Mouse (Mus musculus) forebrain, embryonic 11.5 days (tissue): Measurements from ENCODE around the gene Nipal4. TPM values are rescaled to one million over a fixed set of nuclear protein-coding genes. Genes with fewer than 3 reads are reported as not detected.

Experiments used
- ATAC-seq: fragments of 200-750 bp; cut with Nextera tagmentation; replicated peaks from 2 replicates; pipeline ENCODE4 v1.8.0; 2017; ENCODE audit warnings: moderate TSS enrichment; ENCODE audit not compliant: low FRiP score
- DNase-seq: peaks from one replicate; pipeline ENCODE4 v3.0.0-alpha.2; 2017; ENCODE audit warnings: low spot score
- H3K27ac ChIP-seq: fragments of 300-500 bp; sonication (generic); 2 replicates; pipeline ENCODE4 v1.5.1; 2014; ENCODE audit warnings: low read depth, low read length
- H3K27me3 ChIP-seq: fragments of 300-500 bp; sonication (generic); 2 replicates; pipeline ENCODE4 v1.6.1; 2014; ENCODE audit warnings: mild to moderate bottlenecking, low read length, mixed read lengths; ENCODE audit not compliant: control insufficient read depth, insufficient read depth
- H3K36me3 ChIP-seq: fragments of 300-500 bp; sonication (generic); 2 replicates; pipeline ENCODE4 v1.6.1; 2014; ENCODE audit warnings: mild to moderate bottlenecking, low read length, moderate library complexity, mixed read lengths; ENCODE audit not compliant: control insufficient read depth, insufficient read depth
- H3K4me1 ChIP-seq: fragments of 300-500 bp; sonication (generic); replicated peaks from 2 replicates; pipeline ENCODE4 v1.6.1; 2014; ENCODE audit warnings: low read length, mixed read lengths; ENCODE audit not compliant: control insufficient read depth, insufficient read depth
- H3K4me2 ChIP-seq: fragments of 300-500 bp; sonication (generic); 2 replicates; pipeline ENCODE4 v1.6.1; 2014; ENCODE audit warnings: low read depth, mild to moderate bottlenecking, low read length, moderate library complexity, mixed read lengths; ENCODE audit not compliant: severe bottlenecking
- H3K4me3 ChIP-seq: fragments of 300-500 bp; sonication (generic); 2 replicates; pipeline ENCODE4 v1.5.1; 2014; ENCODE audit warnings: low read depth, low read length
- H3K9ac ChIP-seq: fragments of 300-500 bp; sonication (generic); 2 replicates; pipeline ENCODE4 v1.6.1; 2014; ENCODE audit warnings: low read length
- H3K9me3 ChIP-seq: fragments of 300-500 bp; sonication (generic); 2 replicates; pipeline ENCODE4 v1.6.1; 2016; ENCODE audit warnings: low read length, mixed read lengths; ENCODE audit not compliant: control insufficient read depth
- WGBS: fragments of 180-500 bp; shearing (Covaris S2); extraction: QIAGEN DNeasy Blood & Tissue Kit; methylation state at CpG from one replicate; pipeline ENCODE4 v1.1.7; 2014; 5-methylcytosine and 5-hydroxymethylcytosine counted together
- polyA plus RNA-seq: library from polyadenylated mRNA; unstranded; fragments of >200 nt; fragmentation: Nextera tagmentation; extraction: Ambion mirVana; gene quantifications from 2 replicates; pipeline ENCODE4 v1.2.1, GENCODE M21; 2014

Gene Nipal4
- polyA plus RNA-seq, 1 experiment from 2014 or later: 1.6 TPM

- Histone ChIP-seq H3K9me3 (no peaks in the 10 kb centered on the region), H3K27me3 (no peaks in the 10 kb centered on the region), H3K9ac (no peak overlapping the region), H3K4me1 (no peaks in the 10 kb centered on the region), H3K4me2 (no peak overlapping the region), H3K27ac (no peak overlapping the region), H3K36me3 (no peaks in the 10 kb centered on the region), H3K4me3 (no peak overlapping the region)
- DNase-seq (no peak), ATAC-seq (no peak)
- 81% methylated on average over 10 of the region's 10 CpGs for WGBS
Observed at GRCm38 (mm10) chr11:46177246-46178043, 11.1 kb upstream of the Nipal4 start.

- ATAC-seq: no peak
- Histone ChIP-seq H3K36me3 (no peaks in the 10 kb centered on the region), H3K9ac (no peak overlapping the region), H3K27me3 (no peaks in the 10 kb centered on the region), H3K9me3 (no peaks in the 10 kb centered on the region), H3K4me3 (no peak overlapping the region), H3K4me1 (no peaks in the 10 kb centered on the region), H3K27ac (no peak overlapping the region), H3K4me2 (no peak overlapping the region)
- 93% methylated on average over 6 of the region's 6 CpGs for WGBS
- DNase-seq: no peak
Observed at GRCm38 (mm10) chr11:46176155-46176554, 9.8 kb upstream of the Nipal4 start.

GRCm38 (mm10) chr11:46172128-46172527 lies 5.8 kb upstream of the Nipal4 start:
- H3K36me3 ChIP-seq: no peaks in the 10 kb centered on the region
- 93% methylated on average over 9 of the region's 9 CpGs for WGBS
- H3K4me3 ChIP-seq: no peak overlapping the region
- no peak overlapping the region for H3K9ac ChIP-seq
- H3K27me3 ChIP-seq: no peaks in the 10 kb centered on the region
- no peaks in the 10 kb centered on the region for H3K9me3 ChIP-seq
- H3K27ac ChIP-seq: no peak overlapping the region
- DNase-seq: no peak
- no peak overlapping the region for H3K4me2 ChIP-seq
- ATAC-seq: no peak
- H3K4me1 ChIP-seq: no peaks in the 10 kb centered on the region

GRCm38 (mm10) chr11:46169908-46170307 lies 3.6 kb upstream of the Nipal4 start:
- ATAC-seq: no peak
- Histone ChIP-seq H3K4me2 (no peak overlapping the region), H3K9ac (no peak overlapping the region), H3K4me1 (0 out of 2 replicates have a peak, but pooled peaks cover 3% of the 10 kb centered on the region), H3K27me3 (peaks cover 4% of the 10 kb centered on the region; the same call in 1 of the 2 replicates), H3K27ac (no peak overlapping the region), H3K36me3 (no peaks in the 10 kb centered on the region), H3K9me3 (no peaks in the 10 kb centered on the region), H3K4me3 (no peak overlapping the region)
- DNase-seq: no peak
- 30% methylated on average over 3 of the region's 3 CpGs for WGBS

- Histone ChIP-seq H3K9ac (no peak overlapping the region), H3K9me3 (no peaks in the 10 kb centered on the region), H3K4me2 (no peak overlapping the region), H3K4me3 (no peak overlapping the region), H3K27me3 (peaks cover 4% of the 10 kb centered on the region; the same call in 1 of the 2 replicates), H3K4me1 (0 out of 2 replicates have a peak, but pooled peaks cover 3% of the 10 kb centered on the region), H3K36me3 (no peaks in the 10 kb centered on the region), H3K27ac (no peak overlapping the region)
- DNase-seq (no peak), ATAC-seq (no peak)
- WGBS: 91% methylated on average over 7 of the region's 7 CpGs
Observed at GRCm38 (mm10) chr11:46168506-46168905, 2.2 kb upstream of the Nipal4 start.

GRCm38 (mm10) chr11:46157462-46157861 lies 8.8 kb downstream of the Nipal4 start:
- H3K27me3 ChIP-seq: no peaks in the 10 kb centered on the region
- H3K9ac ChIP-seq: no peak overlapping the region
- no peaks in the 10 kb centered on the region for H3K9me3 ChIP-seq
- H3K4me1 ChIP-seq: no peaks in the 10 kb centered on the region
- no peaks in the 10 kb centered on the region for H3K36me3 ChIP-seq
- H3K4me3 ChIP-seq: no peak overlapping the region
- H3K4me2 ChIP-seq: no peak overlapping the region
- ATAC-seq: no peak
- H3K27ac ChIP-seq: no peak overlapping the region
- DNase-seq: no peak

GRCm38 (mm10) chr11:46156945-46157344 lies 9.4 kb downstream of the Nipal4 start:
- Histone ChIP-seq H3K9me3 (no peaks in the 10 kb centered on the region), H3K27ac (no peak overlapping the region), H3K4me1 (no peaks in the 10 kb centered on the region), H3K27me3 (no peaks in the 10 kb centered on the region), H3K4me3 (no peak overlapping the region), H3K9ac (no peak overlapping the region), H3K4me2 (no peak overlapping the region), H3K36me3 (no peaks in the 10 kb centered on the region)
- 83% methylated on average over 8 of the region's 8 CpGs for WGBS
- no peak for ATAC-seq
- DNase-seq: no peak

- Histone ChIP-seq H3K27me3 (no peaks in the 10 kb centered on the region), H3K4me2 (no peak overlapping the region), H3K4me1 (no peaks in the 10 kb centered on the region), H3K9me3 (no peaks in the 10 kb centered on the region), H3K9ac (no peak overlapping the region), H3K36me3 (no peaks in the 10 kb centered on the region), H3K4me3 (no peak overlapping the region), H3K27ac (no peak overlapping the region)
- no peak for ATAC-seq
- 96% methylated on average over 5 of the region's 5 CpGs for WGBS
- no peak for DNase-seq
Observed at GRCm38 (mm10) chr11:46146619-46147018, 19.7 kb downstream of the Nipal4 start.
